In the genomic region with DNA sequence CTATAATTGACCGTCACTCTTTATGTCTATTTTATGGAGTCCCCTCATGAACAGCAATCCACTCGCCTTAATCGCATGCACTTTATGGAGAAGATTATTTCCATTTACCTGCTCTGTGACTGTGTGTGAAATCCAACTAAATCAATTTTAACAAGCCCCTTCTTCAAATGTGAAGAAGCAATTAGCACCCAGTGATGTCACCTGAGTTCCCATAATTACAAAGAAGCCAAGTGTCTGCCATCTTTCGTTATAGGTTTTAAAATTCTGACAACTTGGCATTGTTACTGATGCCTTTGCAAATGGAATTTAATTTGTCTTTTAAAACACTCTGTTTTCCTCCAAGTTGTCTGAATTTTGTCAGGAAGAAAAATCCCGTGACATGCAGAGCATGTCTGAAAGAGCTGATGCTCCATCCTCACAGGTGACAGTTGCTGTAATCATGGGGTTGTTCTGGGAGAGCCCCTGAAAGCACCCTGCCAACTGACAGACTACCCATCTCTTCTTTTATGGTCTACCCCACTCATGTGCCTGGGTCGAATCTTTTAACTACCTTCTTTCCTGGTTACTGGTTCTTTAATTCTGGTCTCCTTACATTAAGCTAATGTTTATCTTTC, we compare ENCODE assay signal across 25 mouse cellular contexts.
DNase-seq lines count a peak whose midpoint lies in the region; ATAC-seq and TF ChIP-seq lines count a peak whose summit lies in the region.
"Had no signal": no experiment of that assay in that cellular context is flagged by ENCODE, and none has a peak within 500 bp of the region (broad histone marks: within the 10 kb centered on the region; RNA-seq: fewer than 3 reads in every experiment).

No protein-coding gene starts in this region.

- TF ChIP-seq CTCF in forebrain, postnatal 0 days (IDR thresholded peaks at IDR 0.05; ENCODE audit: low read depth), result no peak

- no peaks in the 10 kb centered on the region for H3K36me3 ChIP-seq in forebrain, embryonic 13.5 days (ENCODE audit: poor library complexity, severe bottlenecking)
- no peaks in the 10 kb centered on the region for H3K36me3 ChIP-seq in forebrain, embryonic 12.5 days (replicated peaks)
- H3K36me3 ChIP-seq in forebrain, embryonic 15.5 days, result no peaks in the 10 kb centered on the region
- H3K36me3 ChIP-seq in forebrain, embryonic 11.5 days (ENCODE audit: control insufficient read depth, insufficient read depth, low read length), result no peaks in the 10 kb centered on the region
- no peaks in the 10 kb centered on the region for H3K36me3 ChIP-seq in forebrain, postnatal 0 days (ENCODE audit: insufficient read depth)
- H3K36me3 ChIP-seq: embryonic facial prominence, embryonic 13.5 days; embryonic facial prominence, embryonic 15.5 days; G1E had no signal

- no peak overlapping the region for H3K4me2 ChIP-seq in forebrain, embryonic 13.5 days
- H3K4me2 ChIP-seq in forebrain, embryonic 12.5 days, result no peak overlapping the region
- no peak overlapping the region for H3K4me2 ChIP-seq in forebrain, embryonic 15.5 days (replicated peaks)
- H3K4me2 ChIP-seq in forebrain, embryonic 11.5 days (ENCODE audit: low read depth, low read length, severe bottlenecking), result no peak overlapping the region
- no peak overlapping the region for H3K4me2 ChIP-seq in forebrain, postnatal 0 days (ENCODE audit: low read depth)
- H3K4me2 ChIP-seq: embryonic facial prominence, embryonic 13.5 days; embryonic facial prominence, embryonic 15.5 days had no signal

- no peak overlapping the region for H3K27ac ChIP-seq in forebrain, embryonic 13.5 days
- H3K27ac ChIP-seq in forebrain, embryonic 12.5 days, result no peak overlapping the region
- H3K27ac ChIP-seq in forebrain, embryonic 15.5 days (replicated peaks), result peak overlapping the region; percentile 54; the same call in 1 of the 2 replicates
- H3K27ac ChIP-seq in forebrain, embryonic 11.5 days (ENCODE audit: low read depth, low read length), result no peak overlapping the region
- 0 out of 2 replicates have a peak overlapping the region, but pooled peaks have one; percentile 36 for H3K27ac ChIP-seq in forebrain, postnatal 0 days (ENCODE audit: low read depth, low read length)
- H3K27ac ChIP-seq: embryonic facial prominence, embryonic 13.5 days; embryonic facial prominence, embryonic 15.5 days had no signal

- WGBS in forebrain, embryonic 13.5 days, result 75% methylated on average over 6 of the region's 6 CpGs
- WGBS in forebrain, embryonic 12.5 days, result 77% methylated on average over 6 of the region's 6 CpGs
- 61% methylated on average over 6 of the region's 6 CpGs for WGBS in forebrain, embryonic 15.5 days
- 84% methylated on average over 6 of the region's 6 CpGs for WGBS in forebrain, embryonic 11.5 days
- WGBS in forebrain, postnatal 0 days, result 49% methylated on average over 6 of the region's 6 CpGs

- no peak overlapping the region for H3K4me3 ChIP-seq in forebrain, embryonic 13.5 days
- H3K4me3 ChIP-seq in forebrain, embryonic 12.5 days (replicated peaks), result no peak overlapping the region
- no peak overlapping the region for H3K4me3 ChIP-seq in forebrain, embryonic 15.5 days
- H3K4me3 ChIP-seq in forebrain, embryonic 11.5 days (ENCODE audit: low read depth, low read length), result no peak overlapping the region
- no peak overlapping the region for H3K4me3 ChIP-seq in forebrain, postnatal 0 days (ENCODE audit: low read depth, low read length)
- H3K4me3 ChIP-seq: embryonic facial prominence, embryonic 13.5 days; embryonic facial prominence, embryonic 15.5 days; erythroblast, embryonic 14.5 days had no signal

- no peaks in the 10 kb centered on the region for H3K9me3 ChIP-seq in forebrain, embryonic 13.5 days (replicated peaks)
- H3K9me3 ChIP-seq in forebrain, embryonic 12.5 days, result no peaks in the 10 kb centered on the region
- no peaks in the 10 kb centered on the region for H3K9me3 ChIP-seq in forebrain, embryonic 15.5 days
- no peaks in the 10 kb centered on the region for H3K9me3 ChIP-seq in forebrain, embryonic 11.5 days (ENCODE audit: control insufficient read depth, low read length)
- H3K9me3 ChIP-seq in forebrain, postnatal 0 days (ENCODE audit: low read length), result no peaks in the 10 kb centered on the region
- H3K9me3 ChIP-seq: embryonic facial prominence, embryonic 13.5 days; embryonic facial prominence, embryonic 15.5 days; G1E had no signal

- DNase-seq in forebrain, embryonic 11.5 days (ENCODE audit: low spot score), result no peak
- DNase-seq in forebrain, postnatal 0 days, result peak; percentile 37
- DNase-seq: adrenal gland, adult 8-10 months; adrenal gland, postnatal 14 days; adrenal gland, postnatal 36 days; B cell, adult 2 months; cerebellum, adult 11 months; cerebellum, adult 18-20 months; cerebellum, adult 8-10 months; cerebellum, adult 9-11 months; cerebellum, postnatal 14 days; cerebellum, postnatal 36 days; embryo, embryonic 11 days had no signal

- H3K9ac ChIP-seq in forebrain, embryonic 13.5 days, result no peak overlapping the region
- no peak overlapping the region for H3K9ac ChIP-seq in forebrain, embryonic 12.5 days
- no peak overlapping the region for H3K9ac ChIP-seq in forebrain, embryonic 15.5 days (replicated peaks)
- H3K9ac ChIP-seq in forebrain, embryonic 11.5 days (ENCODE audit: low read length), result no peak overlapping the region
- no peak overlapping the region for H3K9ac ChIP-seq in forebrain, postnatal 0 days
- H3K9ac ChIP-seq: embryonic facial prominence, embryonic 13.5 days; embryonic facial prominence, embryonic 15.5 days had no signal

- ATAC-seq in forebrain, embryonic 13.5 days, result peak; percentile 59; the same call in 1 of the 2 replicates
- no peak for ATAC-seq in forebrain, embryonic 12.5 days (ENCODE audit: low FRiP score)
- ATAC-seq in forebrain, embryonic 15.5 days (replicated peaks), result peak; percentile 80
- no peak for ATAC-seq in forebrain, embryonic 11.5 days (replicated peaks; ENCODE audit: low FRiP score)
- ATAC-seq in forebrain, postnatal 0 days, result peak; percentile 70; the same call in 1 of the 2 replicates
- ATAC-seq in granulocyte monocyte progenitor cell, adult 5-6 weeks (replicated peaks; ENCODE audit: poor library complexity, severe bottlenecking), result no peak
- ATAC-seq: activated CD4-positive, CD25-positive, alpha-beta regulatory T cell, adult 4 months; CD4-positive, CD25-positive, alpha-beta regulatory T cell, adult 4 months; Patski had no signal

- H3K4me1 ChIP-seq in forebrain, embryonic 13.5 days, result no peaks in the 10 kb centered on the region; the same call in 1 of the 2 replicates
- H3K4me1 ChIP-seq in forebrain, embryonic 12.5 days, result no peaks in the 10 kb centered on the region
- peaks cover 14% of the 10 kb centered on the region for H3K4me1 ChIP-seq in forebrain, embryonic 15.5 days
- no peaks in the 10 kb centered on the region for H3K4me1 ChIP-seq in forebrain, embryonic 11.5 days (replicated peaks; ENCODE audit: control insufficient read depth, insufficient read depth, low read length)
- H3K4me1 ChIP-seq in forebrain, postnatal 0 days (ENCODE audit: insufficient read depth), result no peaks in the 10 kb centered on the region
- H3K4me1 ChIP-seq: embryonic facial prominence, embryonic 13.5 days; embryonic facial prominence, embryonic 15.5 days had no signal

- no peaks in the 10 kb centered on the region for H3K27me3 ChIP-seq in forebrain, embryonic 13.5 days
- no peaks in the 10 kb centered on the region for H3K27me3 ChIP-seq in forebrain, embryonic 12.5 days
- no peaks in the 10 kb centered on the region for H3K27me3 ChIP-seq in forebrain, embryonic 15.5 days
- no peaks in the 10 kb centered on the region for H3K27me3 ChIP-seq in forebrain, embryonic 11.5 days (ENCODE audit: control insufficient read depth, insufficient read depth, low read length)
- H3K27me3 ChIP-seq in forebrain, postnatal 0 days (ENCODE audit: insufficient read depth, low read length), result no peaks in the 10 kb centered on the region
- H3K27me3 ChIP-seq: CH12.LX; embryonic facial prominence, embryonic 13.5 days; embryonic facial prominence, embryonic 15.5 days had no signal

Comparison
In these comparisons a context has a peak if more than half of its experiments do, and no peak if none do; other contexts are left out.
1. ATAC-seq: peak in forebrain, embryonic 13.5 days (single experiment), forebrain, embryonic 15.5 days (single experiment) and forebrain, postnatal 0 days (single experiment); none in forebrain, embryonic 12.5 days (single experiment), forebrain, embryonic 11.5 days (single experiment) and granulocyte monocyte progenitor cell, adult 5-6 weeks (single experiment).
2. H3K27ac ChIP-seq: peak in forebrain, embryonic 15.5 days (single experiment) and forebrain, postnatal 0 days (single experiment); none in forebrain, embryonic 13.5 days (single experiment), forebrain, embryonic 12.5 days (single experiment) and forebrain, embryonic 11.5 days (single experiment).